Mouse (Mus musculus) erythroblast, embryonic 14.5 days (primary cell): ENCODE results near the gene Etfdh.

Experiments used
- GATA1 ChIP-seq: IDR thresholded peaks from 2 replicates; pipeline ENCODE4 v1.6.1; 2012; ENCODE audit warnings: low read length, inconsistent platforms, mixed read lengths
- TAL1 ChIP-seq: IDR thresholded peaks from 3 replicates; pipeline ENCODE4 v1.6.1; 2012; ENCODE audit warnings: low read length, inconsistent platforms, mixed read lengths

- TF ChIP-seq TAL1: no peak
- TF ChIP-seq GATA1: no peak
Observed at GRCm38 (mm10) chr3:79595468-79595867, 33.8 kb downstream of the Etfdh start.
